Mouse (Mus musculus) G1E (cell line): Measurements from ENCODE around the gene Zfp688. TPM values are rescaled to one million over a fixed set of nuclear protein-coding genes. Genes with fewer than 3 reads are reported as not detected.
"Not testable (repeated sequence)": the region's sequence is repeated elsewhere in the genome, so short reads cannot be mapped to it uniquely, and the experiment has no call there.

Source experiments
- ATAC-seq: 2 replicates; pipeline ENCODE4 v1.8.0; 2016; ENCODE audit warnings: mild to moderate bottlenecking; ENCODE audit not compliant: insufficient number of reproducible peaks, poor library complexity, low FRiP score, severe bottlenecking; ENCODE audit errors: extremely low read depth
- DNase-seq: peaks from one replicate; pipeline ENCODE4 v3.0.0; 2012; ENCODE audit warnings: low spot score
- H3K27me3 ChIP-seq: 2 replicates; pipeline ENCODE4 v1.6.1; 2012; ENCODE audit warnings: mild to moderate bottlenecking, low read length, inconsistent platforms; ENCODE audit not compliant: insufficient read depth
- H3K36me3 ChIP-seq: replicated peaks from 2 replicates; pipeline ENCODE3; 2012; ENCODE audit warnings: mild to moderate bottlenecking, inconsistent platforms
- H3K4me1 ChIP-seq: 2 replicates; pipeline ENCODE4 v1.6.1; 2012; ENCODE audit warnings: low read depth, low read length, inconsistent platforms, mixed read lengths; ENCODE audit not compliant: insufficient read depth
- H3K4me3 ChIP-seq: 2 replicates; pipeline ENCODE4 v1.5.1; 2012; ENCODE audit warnings: low read depth, mild to moderate bottlenecking, inconsistent platforms, low read length, moderate library complexity, mixed read lengths
- H3K9me3 ChIP-seq: replicated peaks from 2 replicates; pipeline ENCODE4 v1.6.1; 2012; ENCODE audit warnings: inconsistent platforms
- CTCF ChIP-seq: IDR thresholded peaks from 2 replicates; pipeline ENCODE4 v1.5.1; 2012; ENCODE audit warnings: low read depth, low read length, inconsistent platforms, mixed read lengths
- GATA1 ChIP-seq: IDR thresholded peaks from 2 replicates; pipeline ENCODE4 v1.6.1; 2012; ENCODE audit warnings: borderline replicate concordance, low read length, inconsistent platforms, mixed read lengths
- GATA2 ChIP-seq: IDR thresholded peaks from 2 replicates; pipeline ENCODE4 v1.6.1; 2012; ENCODE audit warnings: low read depth, low read length, inconsistent platforms, borderline replicate concordance
- POLR2AphosphoS5 ChIP-seq: IDR thresholded peaks from 2 replicates; pipeline ENCODE4 v1.6.1; 2012; ENCODE audit warnings: low read depth, low read length, inconsistent platforms; ENCODE audit not compliant: insufficient replicate concordance
- TAL1 ChIP-seq: conservative IDR thresholded peaks from 2 replicates; pipeline ENCODE4 v1.6.1; 2012; ENCODE audit warnings: low read depth, low read length, inconsistent platforms, mixed read lengths
- polyA plus RNA-seq: library from polyadenylated mRNA; stranded (reverse); fragments of >175 nt; gene quantifications from 2 replicates; pipeline ENCODE4 v1.2.3, GENCODE M21; 2012
- total RNA-seq, 2 experiments: library from RNA; stranded (forward) in 1 of 2; stranded (reverse) in 1 of 2; fragments of 200-1000 nt in 1 of 2; fragments of >200 nt in 1 of 2; fragmentation: Nextera tagmentation in 1 of 2; gene quantifications; 2 replicates each; pipeline ENCODE4 v1.2.3; 2014 to 2017

Zfp688 gene
- total RNA-seq (2014; fragmentation: Nextera tagmentation) (24.0 and 26.6 TPM in 2 replicates), total RNA-seq (2017) (11.4 and 15.9 TPM in 2 replicates), polyA plus RNA-seq (15.7 and 18.2 TPM in 2 replicates)

DNA sequence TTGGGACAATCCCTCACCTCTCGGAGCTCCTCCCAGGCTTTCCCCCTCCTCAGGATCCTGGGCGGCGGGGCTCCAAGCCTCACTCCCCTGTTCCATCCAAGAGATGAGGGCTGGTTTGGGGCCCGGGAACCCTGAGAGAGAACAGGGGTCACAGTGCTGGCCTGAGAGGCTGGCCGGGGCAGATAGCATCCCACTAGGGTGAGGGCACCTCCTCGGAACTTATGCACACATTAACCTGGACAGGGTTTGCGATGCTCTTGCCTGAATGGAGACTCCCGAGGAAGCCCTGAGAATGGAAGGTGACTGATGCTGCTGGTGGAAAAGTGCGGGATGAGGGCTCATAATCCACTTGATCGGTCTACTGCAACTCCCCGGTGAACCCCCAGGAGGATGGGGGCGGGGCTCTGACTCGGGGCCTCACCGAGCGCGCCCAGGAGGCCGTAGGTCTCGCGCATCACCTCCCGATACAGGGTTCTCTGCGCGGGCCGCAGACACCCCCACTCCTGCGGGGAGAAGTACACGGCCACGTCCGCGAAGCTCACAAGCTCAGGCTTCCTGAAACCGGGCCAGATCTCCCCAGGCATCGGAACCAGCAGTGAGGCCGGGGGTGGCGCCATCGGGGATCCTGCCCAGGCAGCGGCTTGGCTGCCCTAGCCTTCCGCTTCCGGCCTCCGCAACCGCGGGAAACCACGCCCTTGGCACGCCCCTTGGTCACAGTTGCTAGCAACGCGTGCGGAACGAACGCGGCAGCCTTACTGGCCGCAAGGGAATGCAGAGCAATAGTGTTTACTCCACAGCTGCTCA lies at the start of gene Zfp688:
Zfp688 (minus strand) TSS at position 681 of the 804 bp plus-strand sequence.
- ATAC-seq (peak; percentile 84; the same call in 1 of the 2 replicates), DNase-seq (peak; percentile 95)
- peaks cover 6% of the 10 kb centered on the region for H3K27me3 ChIP-seq
- TF ChIP-seq TAL1 (no peak), GATA2 (no peak), POLR2AphosphoS5 (no peak), CTCF (no peak), GATA1 (no peak)
- H3K36me3 ChIP-seq, result peaks cover 32% of the 10 kb centered on the region
- no peaks in the 10 kb centered on the region for H3K9me3 ChIP-seq
- H3K4me1 ChIP-seq, result peaks cover 36% of the 10 kb centered on the region
- peak within 1 kb of the TSS; percentile 86 for H3K4me3 ChIP-seq

DNA sequence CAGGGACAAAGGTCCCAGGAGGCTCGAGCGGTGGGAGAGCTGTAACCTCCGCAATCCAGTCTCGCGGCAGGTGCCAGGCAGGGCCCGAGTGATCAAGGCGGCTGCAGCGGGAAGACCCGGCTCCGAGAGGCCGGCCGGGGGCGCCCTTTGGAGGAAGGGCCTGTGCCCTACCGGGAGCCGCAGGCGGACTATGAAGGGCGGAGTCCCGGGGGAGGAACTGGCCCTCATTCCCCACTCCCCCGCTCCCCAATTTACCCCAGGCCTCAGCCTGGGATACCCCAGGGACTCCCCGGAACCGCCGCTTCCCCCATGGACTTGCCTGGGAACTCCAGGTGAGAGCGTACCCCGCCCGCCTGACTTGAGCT lies 49.8 kb upstream of the Zfp688 start:
- Histone ChIP-seq H3K4me3 (peak overlapping the region; percentile 81), H3K27me3 (no peaks in the 10 kb centered on the region), H3K4me1 (peaks cover 39% of the 10 kb centered on the region), H3K9me3 (peaks cover 13% of the 10 kb centered on the region), H3K36me3 (peaks cover 65% of the 10 kb centered on the region)
- DNase-seq (peak; percentile 50), ATAC-seq (no peak)
- TF ChIP-seq GATA1 (no peak), TAL1 (no peak), GATA2 (no peak), CTCF (no peak), POLR2AphosphoS5 (no peak)

DNA sequence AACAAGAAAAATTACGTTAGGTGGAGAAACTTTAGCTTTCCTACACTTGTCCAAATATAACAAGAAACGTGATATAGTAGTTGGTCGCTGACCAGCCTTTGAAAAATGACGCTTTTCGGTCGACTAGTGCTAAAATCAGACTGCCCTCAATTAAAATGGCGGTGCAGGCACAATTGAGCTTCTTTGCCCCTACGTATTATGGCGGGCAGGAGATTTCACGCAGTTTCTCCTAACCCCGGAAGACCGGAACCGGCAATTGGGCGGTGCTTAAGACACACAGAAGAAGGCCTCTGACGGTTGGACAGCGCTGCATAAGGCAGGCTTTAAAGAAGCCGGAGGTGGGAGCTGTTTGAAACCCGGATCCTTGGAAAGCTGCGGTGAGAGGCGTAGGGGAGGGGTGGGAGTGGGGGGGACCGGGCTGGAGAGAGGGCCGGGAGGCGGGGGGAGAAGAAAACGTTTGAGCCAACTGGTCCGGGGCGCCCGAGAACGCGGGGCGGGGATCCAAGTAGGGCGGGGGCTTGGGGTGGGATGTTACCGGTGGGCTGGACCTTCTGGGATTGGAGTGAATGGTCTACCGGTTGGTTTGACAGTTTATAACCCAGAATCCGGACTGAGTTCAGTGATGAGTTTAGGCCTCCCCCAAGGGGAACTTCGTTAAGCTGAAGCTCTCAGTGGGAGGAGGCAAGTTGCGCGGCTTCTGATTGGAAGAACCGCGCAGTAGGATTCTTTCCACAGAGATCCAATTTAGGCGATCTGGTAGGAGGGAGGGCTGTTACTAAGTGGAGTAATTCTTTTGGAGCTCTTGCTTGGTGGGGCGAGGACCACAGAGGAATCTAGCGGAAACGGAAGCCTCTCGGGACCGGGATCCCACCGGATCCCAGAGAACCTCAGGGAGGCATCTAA lies 49.1 kb upstream of the Zfp688 start:
- H3K36me3 ChIP-seq, result peaks cover 62% of the 10 kb centered on the region
- H3K4me1 ChIP-seq, result peaks cover 33% of the 10 kb centered on the region
- TF ChIP-seq TAL1, result no peak
- TF ChIP-seq POLR2AphosphoS5, result no peak
- TF ChIP-seq GATA2, result no peak
- no peak for TF ChIP-seq GATA1
- no peak for TF ChIP-seq CTCF

DNA sequence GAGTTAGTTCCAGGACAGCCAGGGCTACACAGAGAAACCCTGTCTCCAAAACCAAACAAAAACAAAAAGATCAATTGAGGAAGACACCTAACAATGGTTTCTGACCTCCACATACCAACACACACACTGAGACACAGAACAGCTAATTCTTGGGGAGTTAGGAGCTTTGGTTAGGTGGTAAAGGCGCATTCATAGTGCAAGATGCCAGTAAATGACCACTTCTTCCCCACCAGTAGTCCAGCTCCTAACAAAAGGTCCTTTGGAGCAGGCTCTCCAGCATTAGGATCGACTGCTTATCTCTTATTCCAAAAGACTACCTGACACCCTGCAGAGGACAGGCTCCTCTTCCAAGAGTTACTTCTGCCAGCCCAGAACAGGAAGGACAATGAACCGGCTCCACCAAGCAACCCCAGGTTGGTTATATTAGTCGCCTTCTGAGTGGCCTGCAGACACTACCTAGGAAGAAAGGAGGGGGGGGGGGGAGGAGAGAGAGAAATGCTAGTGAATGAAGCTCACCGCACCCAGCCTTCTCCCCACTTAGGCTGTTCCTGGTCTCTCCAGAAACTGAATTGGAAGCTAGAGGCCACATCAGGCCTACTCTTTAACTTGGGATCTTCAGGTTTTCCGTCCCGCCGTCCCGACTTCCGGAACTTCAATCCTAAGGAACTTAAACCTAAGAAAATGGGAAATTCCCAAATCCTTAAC lies 48.3 kb upstream of the Zfp688 start:
- peak; percentile 29 for DNase-seq
- no peaks in the 10 kb centered on the region for H3K27me3 ChIP-seq
- H3K4me3 ChIP-seq, result peak overlapping the region; percentile 81
- ATAC-seq, result no peak
- peaks cover 62% of the 10 kb centered on the region for H3K36me3 ChIP-seq
- TF ChIP-seq TAL1, result no peak
- TF ChIP-seq GATA2, result no peak
- TF ChIP-seq POLR2AphosphoS5, result no peak
- no peak for TF ChIP-seq CTCF
- TF ChIP-seq GATA1, result no peak
- peaks cover 13% of the 10 kb centered on the region for H3K9me3 ChIP-seq
- peaks cover 25% of the 10 kb centered on the region for H3K4me1 ChIP-seq

More for the DNA sequence above, 49.1 kb upstream of the Zfp688 start:
- Histone ChIP-seq H3K27me3 (no peaks in the 10 kb centered on the region), H3K9me3 (peaks cover 13% of the 10 kb centered on the region), H3K4me3 (peak overlapping the region; percentile 81)
- ATAC-seq (peak; percentile 86), DNase-seq (peak; percentile 90)

DNA sequence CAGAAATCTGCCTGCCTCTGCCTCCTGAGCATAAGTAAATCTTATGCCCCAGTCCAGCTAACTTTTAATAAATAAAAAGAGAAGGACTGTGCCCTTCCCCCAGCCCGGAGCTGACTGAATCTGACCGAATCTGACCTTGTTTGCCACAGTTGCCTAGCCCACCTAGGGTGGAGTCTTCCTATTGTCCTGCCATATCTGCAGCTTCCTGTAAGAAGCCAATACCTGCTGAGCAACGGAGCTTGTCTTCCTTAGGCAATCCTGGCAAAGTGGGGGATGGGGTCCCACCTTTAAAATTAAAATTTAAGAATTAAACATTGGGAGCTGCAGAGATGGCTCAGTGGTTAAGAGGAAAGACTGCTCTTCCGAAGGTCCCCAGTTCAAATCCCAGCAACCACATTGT lies 44.7 kb upstream of the Zfp688 start:
- ATAC-seq (no peak), DNase-seq (no peak)
- peaks cover 4% of the 10 kb centered on the region for H3K4me1 ChIP-seq
- TF ChIP-seq GATA2 (no peak), POLR2AphosphoS5 (no peak), CTCF (no peak), GATA1 (no peak), TAL1 (no peak)
- peaks cover 13% of the 10 kb centered on the region for H3K9me3 ChIP-seq
- H3K27me3 ChIP-seq, result no peaks in the 10 kb centered on the region
- peaks cover 43% of the 10 kb centered on the region for H3K36me3 ChIP-seq
- H3K4me3 ChIP-seq, result no peak overlapping the region

DNA sequence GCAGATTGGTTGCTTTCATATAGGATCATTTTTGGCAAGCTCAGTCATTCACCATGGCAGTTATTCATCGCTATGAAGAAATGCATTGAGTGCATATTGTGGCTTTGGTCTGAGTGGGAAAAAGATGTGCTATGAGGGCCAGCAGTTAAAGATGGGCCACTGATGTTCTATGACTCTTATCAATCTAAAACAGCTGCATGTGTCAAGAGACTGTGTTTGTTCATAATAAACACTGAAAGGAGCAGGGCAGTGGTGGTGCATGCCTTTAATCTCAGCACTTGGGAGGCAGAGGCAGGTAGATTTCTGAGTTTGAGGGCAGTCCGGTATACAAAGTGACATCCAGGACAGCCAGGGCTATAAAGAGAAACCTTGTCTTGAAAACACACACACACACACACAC lies 43.8 kb upstream of the Zfp688 start:
- H3K9me3 ChIP-seq, result peaks cover 13% of the 10 kb centered on the region
- H3K4me3 ChIP-seq, DNase-seq, H3K27me3 ChIP-seq, H3K4me1 ChIP-seq, ATAC-seq: not testable (repeated sequence)
- peaks cover 52% of the 10 kb centered on the region for H3K36me3 ChIP-seq
